Mouse (Mus musculus) kidney, embryonic 14.5 days (tissue): ENCODE measurements around the gene Slc6a6. TPM values are rescaled to one million over a fixed set of nuclear protein-coding genes. Genes with fewer than 3 reads are reported as not detected.

Experiments
- ATAC-seq: fragments of 200-750 bp; cut with Nextera tagmentation; 2 replicates; pipeline ENCODE4 v1.8.0; 2017; ENCODE audit warnings: moderate number of reproducible peaks, mild to moderate bottlenecking, moderate TSS enrichment, moderate library complexity; ENCODE audit not compliant: low FRiP score, low TSS enrichment
- H3K27ac ChIP-seq: fragments of 300-500 bp; sonication (generic); 2 replicates; pipeline ENCODE4 v1.5.1; 2014; ENCODE audit warnings: low read depth, mild to moderate bottlenecking, low read length, moderate library complexity, mixed read lengths
- H3K27me3 ChIP-seq: fragments of 300-500 bp; sonication (generic); 2 replicates; pipeline ENCODE4 v1.6.1; 2014; ENCODE audit warnings: mild to moderate bottlenecking, low read length; ENCODE audit not compliant: control insufficient read depth, insufficient read depth
- H3K36me3 ChIP-seq: fragments of 300-500 bp; sonication (generic); 2 replicates; pipeline ENCODE4 v1.6.1; 2014; ENCODE audit warnings: low read length, mixed read lengths; ENCODE audit not compliant: control insufficient read depth, insufficient read depth
- H3K4me1 ChIP-seq: fragments of 300-500 bp; sonication (generic); 2 replicates; pipeline ENCODE4 v1.6.1; 2014; ENCODE audit warnings: low read length, mixed read lengths; ENCODE audit not compliant: control insufficient read depth, insufficient read depth
- H3K4me2 ChIP-seq: fragments of 300-500 bp; sonication (generic); replicated peaks from 2 replicates; pipeline ENCODE4 v1.6.1; 2014; ENCODE audit warnings: low read depth, mild to moderate bottlenecking, low read length
- H3K4me3 ChIP-seq: fragments of 300-500 bp; sonication (generic); 2 replicates; pipeline ENCODE4 v1.5.1; 2014; ENCODE audit warnings: mild to moderate bottlenecking, low read length
- H3K9ac ChIP-seq: fragments of 300-500 bp; sonication (generic); 2 replicates; pipeline ENCODE4 v1.6.1; 2014; ENCODE audit warnings: low read depth, mild to moderate bottlenecking, low read length, moderate library complexity
- H3K9me3 ChIP-seq: fragments of 300-500 bp; sonication (generic); 2 replicates; pipeline ENCODE4 v1.6.1; 2016; ENCODE audit warnings: low read length; ENCODE audit not compliant: control insufficient read depth
- WGBS: fragments of 180-500 bp; shearing (Covaris S2); extraction: QIAGEN DNeasy Blood & Tissue Kit; methylation state at CpG from one replicate; pipeline ENCODE4 v1.1.7; 2014; 5-methylcytosine and 5-hydroxymethylcytosine counted together
- polyA plus RNA-seq: library from polyadenylated mRNA; unstranded; fragments of >200 nt; fragmentation: Nextera tagmentation; extraction: Ambion mirVana; gene quantifications from 2 replicates; pipeline ENCODE4 v1.2.1, GENCODE M21; 2014

Slc6a6 gene
- polyA plus RNA-seq, 1 experiment from 2014 or later, result 95.1 TPM

DNA sequence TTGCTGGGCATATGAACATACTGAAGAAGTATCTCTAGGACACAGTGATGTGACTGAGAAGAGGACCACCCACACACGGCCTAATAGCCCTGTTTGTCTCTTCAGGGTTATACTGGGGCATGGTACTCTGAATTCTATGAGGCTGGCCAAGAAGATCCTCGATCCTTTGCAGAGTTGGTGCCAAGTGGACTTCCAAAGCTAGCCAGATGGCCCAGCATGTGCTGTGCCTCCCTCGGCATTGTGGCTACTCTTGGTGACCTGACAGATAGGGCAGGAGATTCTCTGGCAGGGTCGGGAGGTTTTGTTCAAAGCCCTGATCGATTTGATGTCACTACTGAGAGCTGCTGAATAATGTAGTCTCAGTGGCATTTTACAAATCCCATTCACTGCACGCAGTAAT lies 4.1 kb upstream of the Slc6a6 start:
- H3K36me3 ChIP-seq, result no peaks in the 10 kb centered on the region
- no peak overlapping the region for H3K4me3 ChIP-seq
- H3K27ac ChIP-seq, result no peak overlapping the region
- no peaks in the 10 kb centered on the region for H3K27me3 ChIP-seq
- H3K4me1 ChIP-seq, result peaks cover 7% of the 10 kb centered on the region
- no peak overlapping the region for H3K4me2 ChIP-seq
- ATAC-seq, result no peak
- H3K9ac ChIP-seq, result no peak overlapping the region
- WGBS, result 78% methylated on average over 6 of the region's 6 CpGs
- H3K9me3 ChIP-seq, result no peaks in the 10 kb centered on the region

GRCm38 (mm10) chr6:91681841-91682240 lies 2.0 kb upstream of the Slc6a6 start:
- Histone ChIP-seq H3K4me2 (no peak overlapping the region), H3K27ac (no peak overlapping the region), H3K4me3 (no peak overlapping the region), H3K4me1 (peaks cover 21% of the 10 kb centered on the region), H3K27me3 (no peaks in the 10 kb centered on the region), H3K9me3 (no peaks in the 10 kb centered on the region), H3K9ac (no peak overlapping the region), H3K36me3 (no peaks in the 10 kb centered on the region)
- 78% methylated on average over 4 of the region's 4 CpGs for WGBS
- ATAC-seq, result no peak

DNA sequence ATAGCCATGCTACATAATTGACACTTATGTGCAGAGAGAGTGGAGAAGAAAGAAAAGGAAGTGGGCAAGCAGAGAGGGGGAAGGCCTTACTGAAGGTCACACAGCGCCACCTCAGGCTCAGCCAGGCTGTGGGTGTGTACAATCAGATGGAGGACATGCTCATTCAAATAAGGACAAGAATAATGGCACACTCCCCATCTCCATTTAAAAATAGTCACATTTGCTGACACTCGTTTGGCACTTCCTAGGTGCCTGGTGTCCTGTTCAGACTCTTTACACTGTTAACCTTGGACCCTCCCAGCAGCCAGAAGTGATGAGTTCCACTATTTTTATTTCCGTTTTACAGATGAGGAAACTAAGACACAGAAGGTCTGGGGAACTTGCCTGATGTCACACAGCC lies 732 bp upstream of the Slc6a6 start:
- no peak for ATAC-seq
- H3K4me2 ChIP-seq, result peak overlapping the region; percentile 91
- no peaks in the 10 kb centered on the region for H3K9me3 ChIP-seq
- WGBS, result 44% methylated on average over 3 of the region's 3 CpGs
- no peak overlapping the region for H3K4me3 ChIP-seq
- peak overlapping the region; percentile 91 for H3K27ac ChIP-seq
- H3K4me1 ChIP-seq, result peaks cover 28% of the 10 kb centered on the region
- H3K36me3 ChIP-seq, result no peaks in the 10 kb centered on the region
- peak overlapping the region; percentile 95; the same call in 1 of the 2 replicates for H3K9ac ChIP-seq
- no peaks in the 10 kb centered on the region for H3K27me3 ChIP-seq

DNA sequence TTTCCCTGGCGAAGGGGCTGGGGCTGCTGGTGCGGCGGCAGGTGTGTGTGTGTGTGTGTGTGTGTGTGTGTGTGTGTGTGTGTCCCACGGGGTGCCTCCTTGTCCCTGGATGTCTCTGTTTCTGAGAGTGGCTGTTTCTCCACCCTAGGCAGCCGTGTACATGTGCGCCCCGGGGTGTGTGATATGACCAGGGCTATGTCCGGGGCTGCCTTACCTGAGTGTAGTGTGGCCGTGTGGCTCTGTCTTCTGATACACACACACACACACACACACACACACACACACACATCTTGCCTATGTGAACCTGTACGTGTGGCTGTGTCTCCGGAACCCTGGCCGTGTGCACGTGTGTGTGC lies 599 bp downstream of the Slc6a6 start:
- WGBS, result 1% methylated on average over 12 of the region's 13 CpGs
- Histone ChIP-seq H3K4me3 (peak overlapping the region; percentile 94), H3K4me2 (peak overlapping the region; percentile 91), H3K9ac (peak overlapping the region; percentile 95), H3K4me1 (peaks cover 39% of the 10 kb centered on the region), H3K9me3 (no peaks in the 10 kb centered on the region), H3K36me3 (no peaks in the 10 kb centered on the region), H3K27ac (peak overlapping the region; percentile 91), H3K27me3 (no peaks in the 10 kb centered on the region)
- ATAC-seq, result peak; percentile 18

DNA sequence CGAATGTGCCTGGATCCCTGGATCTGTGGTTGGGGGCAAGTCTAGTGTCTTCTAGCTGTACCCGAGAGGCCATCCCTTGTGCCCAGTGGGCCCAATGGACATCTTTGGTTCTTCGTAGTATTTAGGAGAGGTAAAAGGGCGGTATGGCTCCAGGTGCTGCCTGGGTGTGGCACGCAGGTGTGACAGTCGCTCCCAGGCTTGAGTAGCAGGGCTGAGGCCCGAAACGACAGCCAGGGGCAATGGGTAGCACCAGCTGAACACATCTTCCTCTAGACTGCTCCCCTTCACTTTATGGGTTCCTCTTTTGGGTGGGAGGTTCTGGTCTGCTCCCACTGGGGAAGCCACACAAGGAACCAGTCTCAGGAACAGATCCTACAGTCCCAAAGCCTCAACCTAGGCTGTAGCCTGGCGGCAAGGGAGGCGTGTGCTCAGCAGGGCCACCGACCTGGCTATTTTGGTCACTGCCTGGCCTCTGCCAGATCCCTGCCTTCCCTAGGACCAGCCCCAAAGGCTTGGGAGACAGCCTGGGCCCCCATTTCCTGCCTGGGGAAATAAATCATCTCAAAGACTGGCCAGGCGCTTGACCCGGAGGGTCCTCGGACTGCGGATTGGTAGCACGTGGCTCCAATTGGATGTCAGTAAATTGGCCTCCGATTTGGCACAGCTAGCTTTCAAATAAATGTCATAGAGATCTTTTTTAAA lies 1.1 kb downstream of the Slc6a6 start:
- Histone ChIP-seq H3K4me1 (peaks cover 44% of the 10 kb centered on the region), H3K4me3 (peak overlapping the region; percentile 94), H3K9ac (peak overlapping the region; percentile 95), H3K4me2 (peak overlapping the region; percentile 91), H3K27me3 (no peaks in the 10 kb centered on the region), H3K27ac (peak overlapping the region; percentile 91), H3K36me3 (no peaks in the 10 kb centered on the region), H3K9me3 (no peaks in the 10 kb centered on the region)
- ATAC-seq, result peak; percentile 20
- 9% methylated on average over 17 of the region's 17 CpGs for WGBS

- Histone ChIP-seq H3K4me3 (peak overlapping the region; percentile 94), H3K4me1 (peaks cover 49% of the 10 kb centered on the region), H3K36me3 (0 out of 2 replicates have a peak, but pooled peaks cover 2% of the 10 kb centered on the region), H3K27me3 (no peaks in the 10 kb centered on the region), H3K9me3 (no peaks in the 10 kb centered on the region), H3K4me2 (peak overlapping the region; percentile 91), H3K27ac (no peak overlapping the region), H3K9ac (peak overlapping the region; percentile 28; the same call in 1 of the 2 replicates)
- 0% methylated on average over 2 of the region's 2 CpGs for WGBS
- no peak for ATAC-seq
Observed at GRCm38 (mm10) chr6:91685533-91685883, 1.7 kb downstream of the Slc6a6 start.

GRCm38 (mm10) chr6:91685896-91686295 lies 2.0 kb downstream of the Slc6a6 start:
- H3K36me3 ChIP-seq, result 0 out of 2 replicates have a peak, but pooled peaks cover 3% of the 10 kb centered on the region
- no peak for ATAC-seq
- H3K27ac ChIP-seq, result no peak overlapping the region
- peak overlapping the region; percentile 94 for H3K4me3 ChIP-seq
- H3K4me2 ChIP-seq, result peak overlapping the region; percentile 91
- H3K9ac ChIP-seq, result peak overlapping the region; percentile 28
- no peaks in the 10 kb centered on the region for H3K27me3 ChIP-seq
- no peaks in the 10 kb centered on the region for H3K9me3 ChIP-seq
- peaks cover 49% of the 10 kb centered on the region for H3K4me1 ChIP-seq
- 64% methylated on average over 7 of the region's 7 CpGs for WGBS

GRCm38 (mm10) chr6:91686597-91686996 lies 2.7 kb downstream of the Slc6a6 start:
- no peak overlapping the region for H3K9ac ChIP-seq
- H3K4me2 ChIP-seq, result peak overlapping the region; percentile 91
- no peaks in the 10 kb centered on the region for H3K9me3 ChIP-seq
- 0 out of 2 replicates have a peak, but pooled peaks cover 3% of the 10 kb centered on the region for H3K36me3 ChIP-seq
- peak overlapping the region; percentile 30; the same call in 1 of the 2 replicates for H3K27ac ChIP-seq
- H3K4me1 ChIP-seq, result peaks cover 56% of the 10 kb centered on the region
- no peaks in the 10 kb centered on the region for H3K27me3 ChIP-seq
- H3K4me3 ChIP-seq, result peak overlapping the region; percentile 94; the same call in 1 of the 2 replicates
- 36% methylated on average over 4 of the region's 4 CpGs for WGBS
- no peak for ATAC-seq

- Histone ChIP-seq H3K27me3 (no peaks in the 10 kb centered on the region), H3K27ac (no peak overlapping the region), H3K9ac (no peak overlapping the region), H3K9me3 (no peaks in the 10 kb centered on the region), H3K4me1 (peaks cover 55% of the 10 kb centered on the region), H3K4me3 (no peak overlapping the region), H3K4me2 (no peak overlapping the region), H3K36me3 (peaks cover 11% of the 10 kb centered on the region; the same call in 1 of the 2 replicates)
- no peak for ATAC-seq
- WGBS, result 54% methylated on average over 6 of the region's 6 CpGs
Observed at GRCm38 (mm10) chr6:91688021-91688420, 4.2 kb downstream of the Slc6a6 start.
